Mouse (Mus musculus) myocyte (in vitro differentiated cells): Measurements from ENCODE around the gene Gm17571.

ENCODE experiments used
- CEBPB ChIP-seq: IDR thresholded peaks from 2 replicates; pipeline ENCODE4 v1.6.1; 2011; ENCODE audit warnings: mild to moderate bottlenecking, moderate library complexity; ENCODE audit not compliant: poor library complexity, insufficient read depth, severe bottlenecking
- E2F4 ChIP-seq: IDR thresholded peaks from one replicate; pipeline ENCODE4 v1.6.1; 2011; ENCODE audit warnings: mild to moderate bottlenecking, control low read depth, moderate library complexity; ENCODE audit not compliant: insufficient read depth
- MAX ChIP-seq: IDR thresholded peaks from one replicate; pipeline ENCODE4 v1.6.1; 2011; ENCODE audit warnings: low read depth, mild to moderate bottlenecking, control low read depth
- POLR2A ChIP-seq: IDR thresholded peaks from one replicate; pipeline ENCODE4 v1.6.1; 2011; ENCODE audit warnings: low read depth, mild to moderate bottlenecking, control low read depth, moderate library complexity; ENCODE audit not compliant: insufficient read length
- POLR2AphosphoS2 ChIP-seq: IDR thresholded peaks from one replicate; pipeline ENCODE4 v1.6.1; 2011; ENCODE audit warnings: low read depth, control low read depth; ENCODE audit not compliant: insufficient read length
- REST ChIP-seq: IDR thresholded peaks from one replicate; pipeline ENCODE4 v1.6.1; 2011; ENCODE audit warnings: mild to moderate bottlenecking, control low read depth, moderate library complexity; ENCODE audit not compliant: insufficient read depth, insufficient read length
- SRF ChIP-seq: IDR thresholded peaks from one replicate; pipeline ENCODE4 v1.6.1; 2011; ENCODE audit warnings: low read depth; ENCODE audit not compliant: control insufficient read depth, insufficient read length
- TCF12 ChIP-seq: IDR thresholded peaks from one replicate; pipeline ENCODE4 v1.6.1; 2011; ENCODE audit warnings: mild to moderate bottlenecking, control low read depth; ENCODE audit not compliant: poor library complexity, insufficient read depth, severe bottlenecking
- USF1 ChIP-seq: IDR thresholded peaks from one replicate; pipeline ENCODE4 v1.6.1; 2011; ENCODE audit warnings: low read depth, mild to moderate bottlenecking, control low read depth, moderate library complexity

- TF ChIP-seq USF1: no peak
- no peak for TF ChIP-seq POLR2A
- no peak for TF ChIP-seq TCF12
- no peak for TF ChIP-seq MAX
- no peak for TF ChIP-seq CEBPB
- no peak for TF ChIP-seq E2F4
- no peak for TF ChIP-seq POLR2AphosphoS2
- TF ChIP-seq SRF: no peak
- TF ChIP-seq REST: no peak
Observed at GRCm38 (mm10) chr9:13493746-13494145, 47.2 kb upstream of the Gm17571 start.
